Mouse (Mus musculus): ENCODE data around the gene Swsap1.

DNA sequence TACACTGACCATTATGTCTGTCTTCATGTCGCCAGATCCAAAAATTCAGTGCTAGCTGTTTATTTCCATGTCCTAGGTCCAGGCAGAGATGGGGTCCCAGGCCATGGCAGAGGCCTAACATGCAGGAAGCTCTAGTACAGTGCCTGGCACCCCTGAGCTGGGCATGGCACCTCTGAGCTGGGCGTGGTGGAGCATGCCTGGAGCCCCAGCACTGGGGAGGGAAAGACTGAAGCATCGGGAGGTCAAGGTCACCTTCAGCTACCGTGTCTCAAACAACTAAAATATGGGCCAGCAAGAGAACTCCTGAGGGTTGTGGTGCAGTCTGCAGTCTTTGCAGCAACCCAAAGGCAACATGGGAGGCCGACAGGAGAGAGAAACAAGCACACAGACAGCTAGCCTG, 2.8 kb downstream of the Swsap1 start:
- TF ChIP-seq POLR2A (IDR thresholded peaks at IDR 0.05; ENCODE audit: borderline replicate concordance, insufficient read depth, low read length), result no peak
- TF ChIP-seq CTCF (IDR thresholded peaks at IDR 0.05; ENCODE audit: borderline replicate concordance, insufficient read depth, low read depth, low read length), result no peak

Measured in cerebellum, adult 2 months (tissue).